Mouse (Mus musculus) liver, postnatal 0 days (tissue): Measurements from ENCODE around the gene Adam8. TPM values are rescaled to one million over a fixed set of nuclear protein-coding genes. Genes with fewer than 3 reads are reported as not detected.

Experiments used
- ATAC-seq: fragments of 200-750 bp; cut with Nextera tagmentation; 2 replicates; pipeline ENCODE4 v1.8.0; 2017; ENCODE audit warnings: mild to moderate bottlenecking, moderate library complexity
- DNase-seq: peaks from one replicate; pipeline ENCODE4 v3.0.0-alpha.2; 2016
- H3K27ac ChIP-seq: fragments of 300-500 bp; sonication (generic); 2 replicates; pipeline ENCODE4 v1.5.1; 2014; ENCODE audit warnings: antibody characterized with exemption, moderate library complexity, mild to moderate bottlenecking, low read depth
- H3K27me3 ChIP-seq: fragments of 300-500 bp; sonication (generic); 2 replicates; pipeline ENCODE4 v1.6.1; 2014; ENCODE audit warnings: low read length, control low read depth, mixed read lengths; ENCODE audit not compliant: insufficient read depth
- H3K36me3 ChIP-seq: fragments of 300-500 bp; sonication (generic); replicated peaks from 2 replicates; pipeline ENCODE4 v1.6.1; 2014; ENCODE audit warnings: mild to moderate bottlenecking, control low read depth, low read length, moderate library complexity, mixed read lengths; ENCODE audit not compliant: insufficient read depth
- H3K4me1 ChIP-seq: fragments of 300-500 bp; sonication (generic); 2 replicates; pipeline ENCODE4 v1.6.1; 2014; ENCODE audit warnings: antibody characterized with exemption, mild to moderate bottlenecking, control low read depth; ENCODE audit not compliant: insufficient read depth
- H3K4me2 ChIP-seq: fragments of 300-500 bp; sonication (generic); 2 replicates; pipeline ENCODE4 v1.6.1; 2014; ENCODE audit warnings: low read depth, mild to moderate bottlenecking, low read length, moderate library complexity, mixed read lengths
- H3K4me3 ChIP-seq: fragments of 300-500 bp; sonication (generic); 2 replicates; pipeline ENCODE4 v1.5.1; 2014; ENCODE audit warnings: low read depth, low read length
- H3K9ac ChIP-seq: fragments of 300-500 bp; sonication (generic); replicated peaks from 2 replicates; pipeline ENCODE4 v1.6.1; 2014; ENCODE audit warnings: mild to moderate bottlenecking, moderate library complexity
- H3K9me3 ChIP-seq: fragments of 300-500 bp; sonication (generic); 2 replicates; pipeline ENCODE4 v1.6.1; 2016; ENCODE audit warnings: mild to moderate bottlenecking, control low read depth, low read length, mixed read lengths
- CTCF ChIP-seq: sonication (generic); IDR thresholded peaks from 2 replicates; pipeline ENCODE4 v1.5.1; 2016; ENCODE audit warnings: antibody characterized with exemption, low read depth
- EP300 ChIP-seq: IDR thresholded peaks from 2 replicates; pipeline ENCODE4 v1.6.1; 2016; ENCODE audit warnings: antibody characterized with exemption, low read depth, mild to moderate bottlenecking
- WGBS: fragments of 180-500 bp; shearing (Covaris S2); extraction: QIAGEN DNeasy Blood & Tissue Kit; methylation state at CpG from one replicate; pipeline ENCODE4 v1.1.7; 2014; ENCODE audit not compliant: insufficient replicate concordance; 5-methylcytosine and 5-hydroxymethylcytosine counted together
- microRNA counts: library from miRNA; unstranded; fragments of <30 nt; microRNA quantifications from one replicate; lab custom pipeline; 2015
- microRNA-seq: library from miRNA; unstranded; fragments of <30 nt; microRNA quantifications from one replicate; pipeline ENCODE4, GENCODE M21; 2016
- polyA plus RNA-seq: library from polyadenylated mRNA; unstranded; fragments of >200 nt; fragmentation: Nextera tagmentation; extraction: Ambion mirVana; gene quantifications from 2 replicates; pipeline ENCODE4 v1.2.1, GENCODE M21; 2015

Gene Adam8
- polyA plus RNA-seq, 1 experiment from 2014 or later, result 1.8 TPM

- TF ChIP-seq EP300 (no peak), CTCF (no peak)
- 68% methylated on average over 10 of the region's 10 CpGs for WGBS
- Histone ChIP-seq H3K4me2 (no peak overlapping the region), H3K4me1 (no peaks in the 10 kb centered on the region), H3K27ac (no peak overlapping the region), H3K4me3 (no peak overlapping the region), H3K36me3 (no peaks in the 10 kb centered on the region), H3K27me3 (peaks cover 6% of the 10 kb centered on the region; the same call in 1 of the 2 replicates), H3K9me3 (no peaks in the 10 kb centered on the region), H3K9ac (no peak overlapping the region)
- DNase-seq (no peak), ATAC-seq (no peak)
These were observed 55.7 kb downstream of the Adam8 start for GRCm38 (mm10) chr7:139936705-139937104.

- Histone ChIP-seq H3K9me3 (no peaks in the 10 kb centered on the region), H3K4me2 (no peak overlapping the region), H3K4me3 (no peak overlapping the region), H3K27me3 (no peaks in the 10 kb centered on the region), H3K9ac (no peak overlapping the region), H3K36me3 (no peaks in the 10 kb centered on the region), H3K27ac (no peak overlapping the region), H3K4me1 (no peaks in the 10 kb centered on the region)
- DNase-seq, result peak; percentile 38
- ATAC-seq, result no peak
- WGBS, result 16% methylated on average over 11 of the region's 11 CpGs
- peak; percentile 69 for TF ChIP-seq CTCF
- no peak for TF ChIP-seq EP300
These were observed 61.6 kb downstream of the Adam8 start for GRCm38 (mm10) chr7:139930732-139931131.

MicroRNAs within 50 kb of the gene (microRNA counts, 519-probe panel; counts per million panel counts)
- microRNA mmu-miR-202-3p (lab: Ali Mortazavi, UCI) (not detected), microRNA mmu-miR-202-5p (lab: Ali Mortazavi, UCI) (2,495 counts per million, percentile 23 among the panel's probes with 10 or more counts)

Small RNA genes lying within 50 kb of the gene (microRNA-seq; reads per million reads assigned to microRNA genes)
- gene Mir202 (not detected), gene Mir7062 (not detected), gene mmu-mir-7686 (not detected)

Other genes starting within 250 kb of the Adam8 start
- not detected in 2 replicates for gene Adgra1, start 158.4 kb downstream of the Adam8 start, polyA plus RNA-seq
- gene Kndc1, start 97.9 kb downstream of the Adam8 start, polyA plus RNA-seq, result not detected in 2 replicates
- gene Utf1, start 48.8 kb downstream of the Adam8 start, polyA plus RNA-seq, result not detected in 2 replicates
- not detected in 2 replicates for gene 6430531B16Rik, start 13.8 kb downstream of the Adam8 start, polyA plus RNA-seq
- gene Zfp511, start 43.8 kb upstream of the Adam8 start, polyA plus RNA-seq, result 10.5 and 10.7 TPM in 2 replicates
- gene Tubgcp2, start 44.1 kb upstream of the Adam8 start, polyA plus RNA-seq, result 14.2 and 16.0 TPM in 2 replicates
- gene Msx3, start 56.5 kb upstream of the Adam8 start, polyA plus RNA-seq, result not detected in 2 replicates
- gene Caly, start 90.0 kb upstream of the Adam8 start, polyA plus RNA-seq, result 0.29 and 0.47 TPM in 2 replicates
- gene Prap1, start 100.8 kb upstream of the Adam8 start, polyA plus RNA-seq, result not detected in 2 replicates
- gene Fuom, start 109.9 kb upstream of the Adam8 start, polyA plus RNA-seq, result 75.8 and 88.9 TPM in 2 replicates
- 14.0 and 17.5 TPM in 2 replicates for gene Paox, start 123.2 kb upstream of the Adam8 start, polyA plus RNA-seq
- 194 and 203 TPM in 2 replicates for gene Echs1, start 123.9 kb upstream of the Adam8 start, polyA plus RNA-seq
- gene Mtg1, start 145.0 kb upstream of the Adam8 start, polyA plus RNA-seq, result 17.9 and 18.4 TPM in 2 replicates
- gene Sprn, start 162.3 kb upstream of the Adam8 start, polyA plus RNA-seq, result 0.08 TPM in 2 replicates
- not detected in 2 replicates for gene Olfr522, start 172.2 kb upstream of the Adam8 start, polyA plus RNA-seq
- not detected in 2 replicates for gene Olfr523, start 180.7 kb upstream of the Adam8 start, polyA plus RNA-seq
- gene Olfr524, start 213.4 kb upstream of the Adam8 start, polyA plus RNA-seq, result not detected in 2 replicates
- gene Cd163l1, start 225.7 kb upstream of the Adam8 start, polyA plus RNA-seq, result 0.04 TPM in 1 of 2 replicates, not detected in the other